Mouse (Mus musculus) adrenal gland, postnatal 36 days (tissue): Measurements from ENCODE around the gene Cxcr1. TPM values are rescaled to one million over a fixed set of nuclear protein-coding genes. Genes with fewer than 3 reads are reported as not detected.

Experiments
- microRNA-seq: library from miRNA; unstranded; fragments of <30 nt; microRNA quantifications from one replicate; pipeline ENCODE4 v1.2.0, GENCODE M21; 2021
- total RNA-seq, 2 experiments: library from RNA; stranded (reverse); gene quantifications; 2 replicates each; pipeline ENCODE4 v1.2.3; 2021

Cxcr1 gene
- total RNA-seq, 2 experiments from 2014 or later, result not detected

Small RNA genes lying within 50 kb of the gene (microRNA-seq; reads per million reads assigned to microRNA genes)
- gene Mir1928, result not detected

Other genes starting within 250 kb of the Cxcr1 start
- gene Tns1, start 70.2 kb downstream of the Cxcr1 start, total RNA-seq, result 100 to 1,000 TPM; 404 to 411 TPM
- 1 to 10 TPM; 1.2 to 2.0 TPM for gene Rufy4, start 69.1 kb downstream of the Cxcr1 start, total RNA-seq
- under 1 TPM in 1 of 2 experiments, not detected in 1; 0.23 TPM for gene Cxcr2, start 40.6 kb downstream of the Cxcr1 start, total RNA-seq
- gene Arpc2, start 41.5 kb upstream of the Cxcr1 start, total RNA-seq, result 100 to 1,000 TPM; 181 to 203 TPM
- gene Gpbar1, start 83.9 kb upstream of the Cxcr1 start, total RNA-seq, result not detected
- gene Aamp, start 90.1 kb upstream of the Cxcr1 start, total RNA-seq, result 100 to 1,000 TPM; 174 to 190 TPM
- 10 to 100 TPM; 72.5 to 80.8 TPM for gene Pnkd, start 90.3 kb upstream of the Cxcr1 start, total RNA-seq
- 100 to 1,000 TPM; 101 to 106 TPM for gene Tmbim1, start 111.0 kb upstream of the Cxcr1 start, total RNA-seq
- gene Catip, start 167.5 kb upstream of the Cxcr1 start, total RNA-seq, result under 1 TPM; 0.23 to 0.26 TPM
- gene Slc11a1, start 180.6 kb upstream of the Cxcr1 start, total RNA-seq, result 10 to 100 TPM in 1 of 2 experiments, 1 to 10 TPM in 1; 7.9 to 13.1 TPM
- gene Ctdsp1, start 196.9 kb upstream of the Cxcr1 start, total RNA-seq, result 100 to 1,000 TPM; 128 to 176 TPM
- 1 to 10 TPM; 1.3 to 1.5 TPM for gene Vil1, start 214.7 kb upstream of the Cxcr1 start, total RNA-seq